Mouse (Mus musculus) spleen, adult 18-20 months (tissue): ENCODE measurements at regions not wholly inside any gene's neighbourhood (a gene's known extent, or its start where the extent isn't known, plus 50 kb on each side); places are given as distances from the start of the nearest gene placed in this dataset.

Source experiments
- DNase-seq, 2 experiments: peaks; one replicate each; pipeline ENCODE4 v3.0.0; 2022; ENCODE audit warnings: mixed read lengths in 2 of 2

DNA sequence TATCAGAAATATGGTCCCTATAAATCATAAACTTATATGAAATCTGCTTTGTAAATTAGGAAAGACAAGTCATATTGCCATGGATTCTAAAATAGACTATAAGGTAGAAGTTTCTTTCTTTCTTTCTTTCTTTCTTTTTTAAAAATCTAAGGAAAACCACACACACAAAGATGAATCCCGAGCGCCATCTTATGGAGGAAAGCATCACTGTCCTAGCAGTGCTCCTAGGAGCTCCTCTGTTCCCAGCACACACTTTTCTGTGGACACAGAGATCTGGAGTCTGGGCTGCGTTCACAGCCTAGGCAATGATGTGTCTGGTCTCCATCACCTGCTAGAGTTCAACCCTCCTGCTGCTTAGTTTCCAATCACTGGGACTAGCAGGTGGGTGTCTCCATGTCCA lies 65.2 kb upstream of the Slc22a22 start:
- DNase-seq: no peak

- DNase-seq: no peak
Measured at GRCm38 (mm10) chr15:57535514-57535913, 58.1 kb upstream of the Slc22a22 start.
